Comparison of ENCODE assay signal across 8 mouse cellular contexts in genomic region chr2:173019322-173019721, GRCm38 (mm10). TPM values are rescaled to one million over a fixed set of nuclear protein-coding genes. Genes with fewer than 3 reads are reported as not detected.
DNase-seq lines count a peak whose midpoint lies in the region; ATAC-seq and TF ChIP-seq lines count a peak whose summit lies in the region.

No protein-coding gene starts in this region.

- H3K27me3 ChIP-seq in heart, embryonic 11.5 days (ENCODE audit: control insufficient read depth, insufficient read depth, low read length): 0 out of 2 replicates have a peak, but pooled peaks cover 3% of the 10 kb centered on the region
- no peaks in the 10 kb centered on the region for H3K27me3 ChIP-seq in forebrain, postnatal 0 days (ENCODE audit: insufficient read depth, low read length)

- intact Hi-C loops in heart, postnatal 14 days (cut with DNase I): loop anchor here (2.0 kb wide), 1 partner anchor 19 kb away; the partner anchor contains the start of gene Rae1

- peak overlapping the region; percentile 83 for H3K4me2 ChIP-seq in heart, embryonic 11.5 days
- H3K4me2 ChIP-seq in forebrain, postnatal 0 days (ENCODE audit: low read depth): peak overlapping the region; percentile 84

- no peak for ATAC-seq in heart, embryonic 11.5 days (replicated peaks; ENCODE audit: insufficient number of reproducible peaks, low FRiP score, low TSS enrichment)
- no peak for ATAC-seq in forebrain, postnatal 0 days

- H3K4me3 ChIP-seq in heart, embryonic 11.5 days (ENCODE audit: low read depth, low read length): peak overlapping the region; percentile 43
- H3K4me3 ChIP-seq in forebrain, postnatal 0 days (ENCODE audit: low read depth, low read length): peak overlapping the region; percentile 43
- H3K4me3 ChIP-seq in macrophage (ENCODE audit: inconsistent target): peak overlapping the region; percentile 28

- H3K4me1 ChIP-seq in heart, embryonic 11.5 days (ENCODE audit: control insufficient read depth, insufficient read depth, low read length): peaks cover 49% of the 10 kb centered on the region
- peaks cover 8% of the 10 kb centered on the region for H3K4me1 ChIP-seq in forebrain, postnatal 0 days (ENCODE audit: insufficient read depth)

- H3K27ac ChIP-seq in heart, embryonic 11.5 days (ENCODE audit: low read depth, low read length): peak overlapping the region; percentile 76
- H3K27ac ChIP-seq in forebrain, postnatal 0 days (ENCODE audit: low read depth, low read length): no peak overlapping the region
- H3K27ac ChIP-seq in macrophage: no peak overlapping the region

- no peak for DNase-seq in heart, postnatal 14 days
- DNase-seq in CD8-positive naive resting alpha-beta T cell, adult 2 months (ENCODE audit: low read depth in 2 of 2, low spot score in 2 of 2): peak; percentile 43 to 53
- no peak for DNase-seq in forebrain, postnatal 0 days
- no peak for DNase-seq in gastrocnemius, adult 8-10 months (ENCODE audit: low spot score in 2 of 2)
- no peak for DNase-seq in adipocyte (ENCODE audit: low spot score)
- no peak for DNase-seq in left cerebral cortex, adult 11 months (ENCODE audit: low spot score)

- peak overlapping the region; percentile 74 for H3K9ac ChIP-seq in heart, embryonic 11.5 days (ENCODE audit: low read depth, low read length)
- peak overlapping the region; percentile 33 for H3K9ac ChIP-seq in forebrain, postnatal 0 days

- H3K79me2 ChIP-seq in macrophage (ENCODE audit: inconsistent target): peaks cover 19% of the 10 kb centered on the region; the same call in 1 of the 2 replicates

- 16% methylated on average over 9 of the region's 9 CpGs for WGBS in heart, embryonic 11.5 days (ENCODE audit: insufficient replicate concordance)
- 15% methylated on average over 9 of the region's 9 CpGs for WGBS in forebrain, postnatal 0 days
- WGBS in macrophage (ENCODE audit: missing documents): 14% methylated on average over 9 of the region's 9 CpGs

- no peaks in the 10 kb centered on the region for H3K9me3 ChIP-seq in heart, embryonic 11.5 days (replicated peaks; ENCODE audit: control insufficient read depth, low read length)
- H3K9me3 ChIP-seq in forebrain, postnatal 0 days (ENCODE audit: low read length): no peaks in the 10 kb centered on the region

- no peak for TF ChIP-seq CTCF in forebrain, postnatal 0 days (IDR thresholded peaks at IDR 0.05; ENCODE audit: low read depth)

- H3K36me3 ChIP-seq in heart, embryonic 11.5 days (ENCODE audit: control insufficient read depth, insufficient read depth, low read length): peaks cover 6% of the 10 kb centered on the region
- peaks cover 22% of the 10 kb centered on the region for H3K36me3 ChIP-seq in forebrain, postnatal 0 days (ENCODE audit: insufficient read depth)
- peaks cover 14% of the 10 kb centered on the region for H3K36me3 ChIP-seq in macrophage (ENCODE audit: inconsistent target)

RNA-seq across cellular contexts. Expression of gene Rbm38, which starts 1.0 kb away (rescaled TPM):
- 161 and 169 TPM in 2 replicates for polyA plus RNA-seq in heart, embryonic 11.5 days (2014; fragmentation: Nextera tagmentation; extraction: Ambion mirVana)
- total RNA-seq in heart, postnatal 14 days (2021): 100 to 1,000 TPM; 198 to 232 TPM
- 5.9 and 6.6 TPM in 2 replicates for total RNA-seq in forebrain, postnatal 0 days (2014; rRNA removed)
- polyA plus RNA-seq in forebrain, postnatal 0 days (2015; fragmentation: Nextera tagmentation; extraction: Ambion mirVana): 11.0 and 14.5 TPM in 2 replicates
- total RNA-seq in macrophage (2018; cell fraction: chromatin; rRNA removed): 1 to 10 TPM; 1.9 to 9.4 (median 3.8) TPM
- 10 to 100 TPM in 12 of 26 experiments, 1 to 10 TPM in 14; 6.2 to 13.4 (median 9.6) TPM for total RNA-seq in macrophage (2018; cell fraction: cytosol; rRNA removed)
- total RNA-seq in macrophage (2018; cell fraction: nucleus; rRNA removed): 1 to 10 TPM; 3.0 to 9.8 (median 5.5) TPM
- polyA plus RNA-seq in macrophage (2018): 9.6 to 14.5 TPM (median 12.6 TPM) in 3 replicates
- total RNA-seq in gastrocnemius, adult 8-10 months (2022): 100 to 1,000 TPM; 180 to 208 (median 192) TPM

RNA-seq across cellular contexts. Expression of gene Rae1, which starts 19.4 kb away (rescaled TPM):
- 114 and 118 TPM in 2 replicates for polyA plus RNA-seq in heart, embryonic 11.5 days (2014; fragmentation: Nextera tagmentation; extraction: Ambion mirVana)
- total RNA-seq in heart, postnatal 14 days (2021): 10 to 100 TPM; 29.6 to 32.7 TPM
- 103 and 108 TPM in 2 replicates for total RNA-seq in forebrain, postnatal 0 days (2014; rRNA removed)
- 150 and 161 TPM in 2 replicates for polyA plus RNA-seq in forebrain, postnatal 0 days (2015; fragmentation: Nextera tagmentation; extraction: Ambion mirVana)
- total RNA-seq in macrophage (2018; cell fraction: chromatin; rRNA removed): 100 to 1,000 TPM in 3 of 26 experiments, 10 to 100 TPM in 23; 16.8 to 112 (median 74.3) TPM
- total RNA-seq in macrophage (2018; cell fraction: cytosol; rRNA removed): 10 to 100 TPM; 20.7 to 36.1 (median 27.7) TPM
- 10 to 100 TPM; 18.3 to 59.3 (median 36.7) TPM for total RNA-seq in macrophage (2018; cell fraction: nucleus; rRNA removed)
- polyA plus RNA-seq in macrophage (2018): 27.7 to 41.7 TPM (median 35.9 TPM) in 3 replicates
- total RNA-seq in gastrocnemius, adult 8-10 months (2022): 10 to 100 TPM in 3 of 4 experiments, 1 to 10 TPM in 1; 8.5 to 11.1 (median 11.0) TPM

RNA-seq across cellular contexts. Expression of gene Spo11, which starts 41.8 kb away (rescaled TPM):
- polyA plus RNA-seq in heart, embryonic 11.5 days (2014; fragmentation: Nextera tagmentation; extraction: Ambion mirVana): 0.17 and 0.19 TPM in 2 replicates
- total RNA-seq in heart, postnatal 14 days (2021): under 1 TPM; 0.07 to 0.93 TPM
- total RNA-seq in forebrain, postnatal 0 days (2014; rRNA removed): 1.1 and 1.3 TPM in 2 replicates
- 0.92 and 1.1 TPM in 2 replicates for polyA plus RNA-seq in forebrain, postnatal 0 days (2015; fragmentation: Nextera tagmentation; extraction: Ambion mirVana)
- total RNA-seq in macrophage (2018; cell fraction: chromatin; rRNA removed): not detected
- not detected for total RNA-seq in macrophage (2018; cell fraction: cytosol; rRNA removed)
- not detected for total RNA-seq in macrophage (2018; cell fraction: nucleus; rRNA removed)
- not detected in 3 replicates for polyA plus RNA-seq in macrophage (2018)
- not detected for total RNA-seq in gastrocnemius, adult 8-10 months (2022)

Comparison
In these comparisons a context has a peak if more than half of its experiments do, and no peak if none do; other contexts are left out.
1. DNase-seq: peak in CD8-positive naive resting alpha-beta T cell, adult 2 months (2 of 2); none in heart, postnatal 14 days (0 of 2), forebrain, postnatal 0 days (single experiment), gastrocnemius, adult 8-10 months (0 of 2), adipocyte (single experiment) and left cerebral cortex, adult 11 months (single experiment).
2. RNA of gene Rbm38, which starts 1.0 kb away (total RNA-seq): 198 to 232 TPM in heart, postnatal 14 days and 180 to 208 TPM in gastrocnemius, adult 8-10 months; 5.9 to 6.6 TPM in forebrain, postnatal 0 days; every median in the first group is over 10 times any median in the second.
3. Peak in every context shown above with its lines, with median percentiles within 50 percentile points of each other: H3K4me3 ChIP-seq.